Mouse (Mus musculus) thymus, postnatal 25 days (tissue): ENCODE data around the gene Cbx7.
A peak's percentile ranks its signal among the peaks of the same experiment; 100 is the strongest.
"Not testable (repeated sequence)": the region's sequence is repeated elsewhere in the genome, so short reads cannot be mapped to it uniquely, and the experiment has no call there.

ENCODE experiments used
- DNase-seq: peaks from one replicate; pipeline ENCODE4 v3.0.0; 2022

Cbx7 gene

GRCm38 (mm10) chr15:79946022-79946421 lies 24.9 kb downstream of the Cbx7 start:
- DNase-seq: peak; percentile 87

- DNase-seq: no peak
Observed at GRCm38 (mm10) chr15:79944948-79945347, 26.0 kb downstream of the Cbx7 start.

GRCm38 (mm10) chr15:79943584-79943983 lies 27.3 kb downstream of the Cbx7 start:
- DNase-seq: no peak

GRCm38 (mm10) chr15:79942541-79942940 lies 28.4 kb downstream of the Cbx7 start:
- no peak for DNase-seq

GRCm38 (mm10) chr15:79940932-79941331 lies 30.0 kb downstream of the Cbx7 start:
- DNase-seq: peak; percentile 52

- DNase-seq: no peak
Observed at GRCm38 (mm10) chr15:79939913-79940312, 31.0 kb downstream of the Cbx7 start.

GRCm38 (mm10) chr15:79939501-79939900 lies 31.4 kb downstream of the Cbx7 start:
- not testable (repeated sequence) for DNase-seq

GRCm38 (mm10) chr15:79939020-79939419 lies 31.9 kb downstream of the Cbx7 start:
- DNase-seq: no peak

- DNase-seq: no peak
Observed at GRCm38 (mm10) chr15:79936374-79936751, 34.6 kb downstream of the Cbx7 start.

GRCm38 (mm10) chr15:79935654-79936373 lies 35.1 kb downstream of the Cbx7 start:
- DNase-seq: no peak

GRCm38 (mm10) chr15:79934776-79935175 lies 36.1 kb downstream of the Cbx7 start:
- no peak for DNase-seq

- DNase-seq: no peak
Observed at GRCm38 (mm10) chr15:79933670-79934514, 37.0 kb downstream of the Cbx7 start.

GRCm38 (mm10) chr15:79933052-79933669 lies 37.8 kb downstream of the Cbx7 start:
- no peak for DNase-seq

GRCm38 (mm10) chr15:79932323-79932987 lies 38.5 kb downstream of the Cbx7 start:
- DNase-seq: peak; percentile 94

GRCm38 (mm10) chr15:79931496-79932141 lies 39.3 kb downstream of the Cbx7 start:
- no peak for DNase-seq

- DNase-seq: no peak
Observed at GRCm38 (mm10) chr15:79929734-79930133, 41.2 kb downstream of the Cbx7 start.

- DNase-seq: no peak
Observed at GRCm38 (mm10) chr15:79928736-79929135, 42.2 kb downstream of the Cbx7 start.

- no peak for DNase-seq
Observed at GRCm38 (mm10) chr15:79928316-79928715, 42.6 kb downstream of the Cbx7 start.

GRCm38 (mm10) chr15:79927637-79928122 lies 43.2 kb downstream of the Cbx7 start:
- DNase-seq: peak; percentile 96

- peak; percentile 39 for DNase-seq
Observed at GRCm38 (mm10) chr15:79926856-79927416, 44.0 kb downstream of the Cbx7 start.

GRCm38 (mm10) chr15:79919787-79920186 lies 51.1 kb downstream of the Cbx7 start:
- DNase-seq: no peak

- DNase-seq: no peak
Observed at GRCm38 (mm10) chr15:79918485-79918884, 52.4 kb downstream of the Cbx7 start.
